Mouse (Mus musculus) spleen, postnatal 4 days (tissue): Measurements from ENCODE around the gene Hormad2.

Experiments
- DNase-seq, 2 experiments: peaks; one replicate each; pipeline ENCODE4 v3.0.0; 2022; ENCODE audit warnings: low spot score in 2 of 2

The Hormad2 gene

GRCm38 (mm10) chr11:4302363-4302913 is 138.5 kb downstream of the Hormad2 start:
- DNase-seq = no peak

- DNase-seq = no peak
Measured at GRCm38 (mm10) chr11:4300683-4301082, 140.2 kb downstream of the Hormad2 start.

GRCm38 (mm10) chr11:4299735-4300474 is 141.0 kb downstream of the Hormad2 start:
- no peak for DNase-seq

- DNase-seq = no peak
Measured at GRCm38 (mm10) chr11:4299191-4299590, 141.7 kb downstream of the Hormad2 start.

GRCm38 (mm10) chr11:4298615-4299014 is 142.3 kb downstream of the Hormad2 start:
- no peak for DNase-seq

- no peak for DNase-seq
Measured at GRCm38 (mm10) chr11:4297753-4298152, 143.2 kb downstream of the Hormad2 start.

- no peak for DNase-seq
Measured at GRCm38 (mm10) chr11:4296610-4297275, 144.2 kb downstream of the Hormad2 start.
